Mouse (Mus musculus) heart, adult 8-10 months (tissue): ENCODE results near the gene Krtap4-6. TPM values are rescaled to one million over a fixed set of nuclear protein-coding genes. Genes with fewer than 3 reads are reported as not detected.
"Not testable (repeated sequence)": the region's sequence is repeated elsewhere in the genome, so short reads cannot be mapped to it uniquely, and the experiment has no call there.

Source experiments
- DNase-seq: peaks from one replicate; pipeline ENCODE4 v3.0.0; 2022; ENCODE audit warnings: low spot score
- total RNA-seq, 4 experiments: library from RNA; stranded (reverse); gene quantifications; 2 replicates each; pipeline ENCODE4 v1.2.4; 2022

Gene Krtap4-6
- total RNA-seq: not detected

GRCm38 (mm10) chr11:99665860-99666259, at the start of gene Krtap4-6:
TSS of gene Krtap4-6 (minus strand) at chr11:99665960.
- no peak for DNase-seq

- DNase-seq: no peak
Observed at GRCm38 (mm10) chr11:99690463-99690862, 24.7 kb upstream of the Krtap4-6 start, which contains the start of gene Gm14190. TSS of gene Gm14190 (minus strand) at chr11:99690740.

- DNase-seq: not testable (repeated sequence)
Observed at GRCm38 (mm10) chr11:99685235-99685634, 19.5 kb upstream of the Krtap4-6 start.

GRCm38 (mm10) chr11:99683481-99683880, 17.7 kb upstream of the Krtap4-6 start:
- DNase-seq: no peak

GRCm38 (mm10) chr11:99662802-99663201, 3.0 kb downstream of the Krtap4-6 start:
- DNase-seq: no peak

- DNase-seq: no peak
Observed at GRCm38 (mm10) chr11:99659256-99659655, 6.5 kb downstream of the Krtap4-6 start.

- not testable (repeated sequence) for DNase-seq
Observed at GRCm38 (mm10) chr11:99658467-99659010, 7.2 kb downstream of the Krtap4-6 start, which contains the start of gene Gm11563. TSS of gene Gm11563 (minus strand) at chr11:99658960.

GRCm38 (mm10) chr11:99657051-99657450, 8.7 kb downstream of the Krtap4-6 start:
- DNase-seq: no peak

- DNase-seq: no peak
Observed at GRCm38 (mm10) chr11:99650136-99650535, 15.6 kb downstream of the Krtap4-6 start, which contains the start of gene Gm11555. TSS of gene Gm11555 (minus strand) at chr11:99650236.

- no peak for DNase-seq
Observed at GRCm38 (mm10) chr11:99646444-99646843, 19.3 kb downstream of the Krtap4-6 start.

GRCm38 (mm10) chr11:99644351-99644750, 21.4 kb downstream of the Krtap4-6 start:
- DNase-seq: no peak

- not testable (repeated sequence) for DNase-seq
Observed at GRCm38 (mm10) chr11:99643635-99644139, 22.1 kb downstream of the Krtap4-6 start, which contains the start of gene Krtap4-7. TSS of gene Krtap4-7 (minus strand) at chr11:99644089.

GRCm38 (mm10) chr11:99640926-99641325, 24.8 kb downstream of the Krtap4-6 start:
- no peak for DNase-seq

GRCm38 (mm10) chr11:99637086-99637485, 28.7 kb downstream of the Krtap4-6 start:
- DNase-seq: no peak

GRCm38 (mm10) chr11:99634653-99635134, 31.1 kb downstream of the Krtap4-6 start, which contains the start of gene Krtap4-2:
TSS of gene Krtap4-2 (minus strand) at chr11:99635084.
- no peak for DNase-seq

- DNase-seq: no peak
Observed at GRCm38 (mm10) chr11:99633293-99633692, 32.5 kb downstream of the Krtap4-6 start.

GRCm38 (mm10) chr11:99630890-99631289, 34.9 kb downstream of the Krtap4-6 start:
- DNase-seq: no peak

- DNase-seq: no peak
Observed at GRCm38 (mm10) chr11:99628138-99628537, 37.6 kb downstream of the Krtap4-6 start, which contains the start of gene Krtap4-1. TSS of gene Krtap4-1 (minus strand) at chr11:99628238.

- DNase-seq: no peak
Observed at GRCm38 (mm10) chr11:99620335-99620734, 45.4 kb downstream of the Krtap4-6 start, which contains the start of gene Gm11562. TSS of gene Gm11562 (minus strand) at chr11:99620435.
